Mouse (Mus musculus): ENCODE data around the gene Med16. TPM values are rescaled to one million over a fixed set of nuclear protein-coding genes. Genes with fewer than 3 reads are reported as not detected.

Med16 gene
- total and polyA plus RNA-seq, 3 experiments: 10.4 to 49.4 (median 12.0) TPM

DNA sequence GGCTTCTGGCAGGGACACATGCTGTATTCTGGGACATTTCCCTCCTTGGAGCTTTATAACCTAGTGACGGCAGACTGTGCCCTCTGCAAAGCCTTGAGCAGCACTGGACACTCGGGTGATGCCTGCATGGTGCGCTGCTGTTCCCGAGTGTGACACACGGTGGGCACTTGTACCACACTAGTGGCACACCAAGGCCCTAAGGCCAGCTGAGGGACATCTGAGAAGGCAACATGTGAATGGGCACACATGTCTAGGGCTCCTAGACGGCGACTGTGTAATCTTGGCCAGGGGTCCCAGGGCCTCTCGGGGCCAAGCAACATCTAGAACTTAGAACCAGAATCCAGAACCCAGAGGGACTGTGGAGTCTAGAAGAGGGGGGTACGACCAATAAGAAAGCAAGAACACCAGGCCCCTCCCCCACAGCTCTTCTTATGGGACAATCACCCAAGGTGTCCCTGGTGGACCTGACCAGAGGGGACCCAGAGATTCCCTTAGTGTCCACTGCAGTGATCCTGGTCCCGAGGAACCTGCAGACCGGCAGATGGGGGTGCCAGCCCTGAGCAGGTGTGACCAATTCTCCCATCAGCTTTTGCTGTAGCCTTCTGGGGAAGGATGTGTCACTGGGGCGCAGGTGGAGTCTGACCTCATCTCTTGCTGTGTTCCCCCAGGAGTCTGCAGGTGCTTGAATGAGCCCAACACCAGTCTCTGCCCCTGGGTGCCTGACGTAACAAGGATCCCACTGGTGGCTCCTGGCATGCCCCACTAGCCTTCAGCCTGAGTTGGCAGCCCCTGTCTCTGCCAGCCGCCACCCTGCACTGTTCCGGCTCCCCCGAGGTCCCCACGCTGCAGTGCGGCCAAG, 21.5 kb upstream of the Med16 start:
- Histone ChIP-seq H3K4me1 (ENCODE audit: insufficient read depth, low read depth, low read length) (peaks cover 77% of the 10 kb centered on the region), H3K9me3 (replicated peaks) (no peaks in the 10 kb centered on the region), H3K4me3 (ENCODE audit: low read depth, low read length) (no peak overlapping the region; the same call in 1 of the 2 replicates), H3K36me3 (replicated peaks) (peaks cover 61% of the 10 kb centered on the region), H3K27me3 (ENCODE audit: insufficient read depth, low read length) (no peaks in the 10 kb centered on the region)
- TF ChIP-seq CTCF (IDR thresholded peaks at IDR 0.05; ENCODE audit: low read depth, low read length) (no peak), GATA2 (IDR thresholded peaks at IDR 0.05; ENCODE audit: borderline replicate concordance, low read depth, low read length) (no peak), TAL1 (conservative IDR thresholded peaks at IDR 0.05; ENCODE audit: low read depth, low read length) (no peak), GATA1 (IDR thresholded peaks at IDR 0.05; ENCODE audit: borderline replicate concordance, low read length) (no peak), POLR2AphosphoS5 (IDR thresholded peaks at IDR 0.05; ENCODE audit: insufficient replicate concordance, low read depth, low read length) (no peak)
- no peak for ATAC-seq (ENCODE audit: extremely low read depth, insufficient number of reproducible peaks, low FRiP score, poor library complexity, severe bottlenecking)
- no peak for DNase-seq (ENCODE audit: low spot score)

DNA sequence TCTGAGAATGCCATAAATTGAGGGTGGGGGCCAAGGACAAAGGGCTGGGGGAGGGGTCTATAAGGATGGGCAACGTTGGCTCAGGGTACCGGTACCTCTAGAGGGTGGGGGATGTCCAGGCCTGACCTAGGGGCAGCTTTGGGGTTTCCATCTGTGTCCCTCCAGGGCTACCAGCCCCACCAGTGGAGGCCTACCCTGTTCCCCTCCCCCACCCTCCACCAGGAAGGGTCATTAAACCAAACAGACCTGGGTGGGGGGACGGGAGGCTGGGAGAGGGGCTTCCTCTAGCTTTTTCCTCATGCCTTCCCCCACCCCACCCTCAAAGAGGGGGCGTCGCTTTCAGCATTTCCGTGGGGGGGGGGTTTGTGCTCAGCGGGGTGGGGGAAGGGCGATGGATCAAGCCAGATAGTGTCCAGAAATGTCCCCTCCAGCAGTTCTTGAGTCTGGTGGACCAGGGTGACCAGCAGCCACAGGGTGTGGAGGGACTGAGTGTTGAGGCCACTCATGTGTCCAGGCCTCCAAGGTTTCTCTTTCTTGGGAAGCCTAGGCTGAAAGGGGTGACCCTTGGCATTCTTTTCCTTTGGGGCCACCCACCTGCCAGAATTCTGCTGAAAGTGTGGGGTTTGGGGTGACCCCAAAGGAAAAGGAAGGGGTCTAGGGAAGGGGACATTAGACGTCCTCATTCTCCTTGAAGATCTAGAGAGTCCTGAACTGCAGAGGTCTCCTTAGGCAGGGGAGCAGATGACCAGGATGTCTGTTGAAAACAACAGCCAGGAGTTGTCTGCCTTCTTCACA, 20.4 kb upstream of the Med16 start:
- Histone ChIP-seq H3K4me1 (ENCODE audit: insufficient read depth, low read depth, low read length) (peaks cover 72% of the 10 kb centered on the region), H3K9me3 (replicated peaks) (no peaks in the 10 kb centered on the region), H3K4me3 (ENCODE audit: low read depth, low read length) (peak overlapping the region; percentile 95), H3K36me3 (replicated peaks) (peaks cover 50% of the 10 kb centered on the region), H3K27me3 (ENCODE audit: insufficient read depth, low read length) (no peaks in the 10 kb centered on the region)
- no peak for ATAC-seq (ENCODE audit: extremely low read depth, insufficient number of reproducible peaks, low FRiP score, poor library complexity, severe bottlenecking)
- DNase-seq (ENCODE audit: low spot score): no peak
- no peak for TF ChIP-seq GATA2 (IDR thresholded peaks at IDR 0.05; ENCODE audit: borderline replicate concordance, low read depth, low read length)
- TF ChIP-seq TAL1 (conservative IDR thresholded peaks at IDR 0.05; ENCODE audit: low read depth, low read length): no peak
- no peak for TF ChIP-seq POLR2AphosphoS5 (IDR thresholded peaks at IDR 0.05; ENCODE audit: insufficient replicate concordance, low read depth, low read length)
- no peak for TF ChIP-seq CTCF (IDR thresholded peaks at IDR 0.05; ENCODE audit: low read depth, low read length)
- TF ChIP-seq GATA1 (IDR thresholded peaks at IDR 0.05; ENCODE audit: borderline replicate concordance, low read length): no peak

DNA sequence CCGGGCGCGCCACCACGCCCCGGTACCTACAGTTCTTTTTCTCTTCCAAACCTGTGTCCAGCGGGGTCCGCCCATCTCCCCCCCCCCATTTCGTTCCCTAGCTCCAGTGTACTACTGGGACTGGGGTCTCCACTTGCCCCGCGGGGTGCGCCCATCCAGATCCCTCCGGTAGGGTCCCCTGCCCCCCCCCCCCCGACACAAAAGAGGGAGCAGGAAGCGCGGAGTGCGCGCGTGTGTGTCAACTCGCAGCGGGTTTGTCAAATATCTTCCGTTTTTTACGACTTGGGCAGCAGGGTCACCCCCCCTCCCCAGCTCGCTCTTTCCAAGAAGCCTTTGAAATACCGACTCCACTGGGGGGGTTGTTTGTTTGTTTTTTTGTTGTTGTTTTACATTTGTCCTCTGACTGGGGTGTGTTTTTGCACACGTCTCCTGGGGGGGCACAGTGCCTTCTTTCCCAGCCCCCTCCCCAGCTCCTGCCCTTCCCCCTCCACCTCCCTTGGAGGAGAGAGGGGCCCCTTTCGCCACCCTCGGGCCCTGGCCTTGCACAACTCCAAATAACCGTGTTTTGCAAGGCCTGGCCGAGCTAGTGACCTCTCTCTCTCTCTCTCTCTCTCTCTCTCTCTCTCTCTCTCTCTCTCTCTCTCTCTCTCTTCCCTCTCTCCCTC, 19.4 kb upstream of the Med16 start:
- DNase-seq (ENCODE audit: low spot score): peak; percentile 69
- Histone ChIP-seq H3K27me3 (ENCODE audit: insufficient read depth, low read length) (no peaks in the 10 kb centered on the region), H3K4me1 (ENCODE audit: insufficient read depth, low read depth, low read length) (peaks cover 68% of the 10 kb centered on the region), H3K9me3 (replicated peaks) (no peaks in the 10 kb centered on the region), H3K4me3 (ENCODE audit: low read depth, low read length) (peak overlapping the region; percentile 95), H3K36me3 (replicated peaks) (peaks cover 41% of the 10 kb centered on the region)
- TF ChIP-seq CTCF (IDR thresholded peaks at IDR 0.05; ENCODE audit: low read depth, low read length): no peak
- TF ChIP-seq GATA1 (IDR thresholded peaks at IDR 0.05; ENCODE audit: borderline replicate concordance, low read length): no peak
- no peak for TF ChIP-seq TAL1 (conservative IDR thresholded peaks at IDR 0.05; ENCODE audit: low read depth, low read length)
- no peak for TF ChIP-seq GATA2 (IDR thresholded peaks at IDR 0.05; ENCODE audit: borderline replicate concordance, low read depth, low read length)
- no peak for TF ChIP-seq POLR2AphosphoS5 (IDR thresholded peaks at IDR 0.05; ENCODE audit: insufficient replicate concordance, low read depth, low read length)
- ATAC-seq (ENCODE audit: extremely low read depth, insufficient number of reproducible peaks, low FRiP score, poor library complexity, severe bottlenecking): no peak

DNA sequence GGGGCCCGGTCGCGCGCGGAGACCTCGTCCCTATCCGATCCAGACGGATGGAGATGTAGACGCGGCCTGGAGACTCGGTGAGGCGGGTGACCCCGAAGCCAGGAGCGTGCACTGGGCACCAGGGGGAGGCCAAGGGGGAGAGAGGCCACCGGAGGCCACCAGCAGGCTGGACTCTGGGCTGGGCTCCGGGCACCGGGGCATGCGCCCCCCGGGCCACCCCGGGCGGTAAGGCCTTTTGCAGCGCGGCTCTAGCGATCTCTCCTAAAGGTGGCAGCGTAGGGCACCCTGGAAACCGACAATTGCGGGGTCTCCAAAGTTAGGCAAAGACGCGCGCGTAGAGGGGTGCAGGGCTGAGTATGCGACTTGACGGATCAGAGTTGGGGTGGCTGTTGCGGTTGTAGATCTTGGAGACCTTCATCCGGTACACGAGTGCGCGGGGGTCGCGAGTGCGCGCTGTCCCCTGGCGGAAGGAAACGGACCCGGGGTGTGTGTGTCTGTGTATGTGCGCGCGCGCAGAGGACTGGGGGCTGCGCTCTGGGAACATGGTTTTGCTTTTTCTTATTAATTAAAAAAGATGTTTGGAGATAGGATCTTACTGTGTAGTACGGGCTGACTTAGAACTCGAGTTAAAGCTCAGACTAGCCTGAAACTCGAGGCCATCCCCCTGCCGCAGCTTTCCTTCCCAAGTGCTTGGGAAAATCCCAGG, 18.8 kb upstream of the Med16 start:
- H3K36me3 ChIP-seq (replicated peaks): peaks cover 34% of the 10 kb centered on the region
- ATAC-seq (ENCODE audit: extremely low read depth, insufficient number of reproducible peaks, low FRiP score, poor library complexity, severe bottlenecking) (no peak), DNase-seq (ENCODE audit: low spot score) (peak; percentile 58)
- no peaks in the 10 kb centered on the region for H3K9me3 ChIP-seq (replicated peaks)
- peaks cover 61% of the 10 kb centered on the region for H3K4me1 ChIP-seq (ENCODE audit: insufficient read depth, low read depth, low read length)
- H3K27me3 ChIP-seq (ENCODE audit: insufficient read depth, low read length): no peaks in the 10 kb centered on the region
- peak overlapping the region; percentile 95 for H3K4me3 ChIP-seq (ENCODE audit: low read depth, low read length)
- TF ChIP-seq CTCF (IDR thresholded peaks at IDR 0.05; ENCODE audit: low read depth, low read length): no peak
- TF ChIP-seq POLR2AphosphoS5 (IDR thresholded peaks at IDR 0.05; ENCODE audit: insufficient replicate concordance, low read depth, low read length): no peak
- TF ChIP-seq GATA1 (IDR thresholded peaks at IDR 0.05; ENCODE audit: borderline replicate concordance, low read length): no peak
- TF ChIP-seq TAL1 (conservative IDR thresholded peaks at IDR 0.05; ENCODE audit: low read depth, low read length): no peak
- TF ChIP-seq GATA2 (IDR thresholded peaks at IDR 0.05; ENCODE audit: borderline replicate concordance, low read depth, low read length): no peak

DNA sequence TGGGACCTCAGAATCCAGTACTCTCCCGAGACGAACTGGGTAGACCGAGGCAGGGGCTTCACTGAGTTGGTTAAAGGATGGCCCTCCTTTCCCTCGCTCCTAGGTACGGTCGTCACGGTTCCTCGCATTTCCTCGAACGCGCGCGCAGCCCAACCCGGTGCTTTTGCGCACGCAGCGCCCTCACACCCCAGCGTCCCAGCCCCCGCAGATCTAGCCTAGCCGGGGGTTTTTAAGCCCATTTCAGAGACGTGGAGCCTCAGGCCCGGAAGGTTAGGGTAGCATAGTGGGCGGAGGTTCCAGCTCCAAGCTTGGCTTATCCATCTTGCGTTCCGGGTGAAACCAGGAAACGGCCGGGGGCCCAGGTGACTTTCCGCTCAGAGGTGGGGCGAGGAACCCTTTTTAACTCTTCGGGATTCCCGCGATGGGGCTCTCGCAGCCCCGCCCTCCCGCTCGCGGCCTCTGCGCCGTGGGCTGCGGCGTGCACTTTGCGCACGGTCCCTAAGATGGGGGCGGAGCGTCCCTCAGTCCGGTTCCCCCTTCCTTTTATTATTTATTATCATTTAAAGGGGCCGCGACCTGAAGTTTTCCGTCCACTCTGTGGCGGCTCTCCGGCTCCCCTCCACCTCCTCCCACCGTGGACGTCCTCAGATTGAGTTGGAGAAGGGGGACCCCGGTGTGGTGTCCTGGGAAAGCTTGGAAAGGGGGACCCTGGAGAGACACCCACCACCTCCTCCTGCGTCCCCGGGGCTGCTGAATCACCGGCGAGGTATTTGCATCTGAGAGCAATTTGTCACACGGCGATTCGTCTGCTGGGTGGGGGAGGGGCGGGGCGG, 18.0 kb upstream of the Med16 start, which contains the start of gene Arid3a:
Gene Arid3a, plus strand, starts transcription at position 553 of the 833 bp plus-strand sequence.
- Histone ChIP-seq H3K27me3 (ENCODE audit: insufficient read depth, low read length) (no peaks in the 10 kb centered on the region), H3K9me3 (replicated peaks) (peaks cover 1% of the 10 kb centered on the region), H3K36me3 (replicated peaks) (peaks cover 26% of the 10 kb centered on the region), H3K4me3 (ENCODE audit: low read depth, low read length) (peak within 1 kb of the TSS; percentile 95), H3K4me1 (ENCODE audit: insufficient read depth, low read depth, low read length) (peaks cover 54% of the 10 kb centered on the region)
- TF ChIP-seq TAL1 (conservative IDR thresholded peaks at IDR 0.05; ENCODE audit: low read depth, low read length): no peak
- TF ChIP-seq CTCF (IDR thresholded peaks at IDR 0.05; ENCODE audit: low read depth, low read length): no peak
- no peak for TF ChIP-seq GATA1 (IDR thresholded peaks at IDR 0.05; ENCODE audit: borderline replicate concordance, low read length)
- TF ChIP-seq POLR2AphosphoS5 (IDR thresholded peaks at IDR 0.05; ENCODE audit: insufficient replicate concordance, low read depth, low read length): no peak
- no peak for TF ChIP-seq GATA2 (IDR thresholded peaks at IDR 0.05; ENCODE audit: borderline replicate concordance, low read depth, low read length)
- ATAC-seq (ENCODE audit: extremely low read depth, insufficient number of reproducible peaks, low FRiP score, poor library complexity, severe bottlenecking) (peak; percentile 59), DNase-seq (ENCODE audit: low spot score) (peak; percentile 91)
